Mouse (Mus musculus) E14TG2a.4 (cell line): Measurements from ENCODE around the gene Rnase10.
"Not testable (repeated sequence)": the region's sequence is repeated elsewhere in the genome, so short reads cannot be mapped to it uniquely, and the experiment has no call there.

Experiments
- H3K27me3 ChIP-seq: 2 replicates; pipeline ENCODE4 v1.6.1; 2014; ENCODE audit warnings: low read length, control low read depth; ENCODE audit not compliant: insufficient read depth
- H3K36me3 ChIP-seq: 2 replicates; pipeline ENCODE4 v1.6.1; 2014; ENCODE audit warnings: low read length, control low read depth; ENCODE audit not compliant: insufficient read depth
- H3K4me1 ChIP-seq: replicated peaks from 2 replicates; pipeline ENCODE4 v1.6.1; 2014; ENCODE audit warnings: low read depth, low read length, control low read depth
- H3K4me3 ChIP-seq: replicated peaks from 2 replicates; pipeline ENCODE4 v1.5.1; 2014; ENCODE audit warnings: mild to moderate bottlenecking, low read length
- H3K9me3 ChIP-seq: 2 replicates; pipeline ENCODE4 v1.6.1; 2014; ENCODE audit warnings: low read length, control low read depth
- CTCF ChIP-seq: conservative IDR thresholded peaks from 2 replicates; pipeline ENCODE4 v1.5.1; 2014; ENCODE audit warnings: low read length
- NANOG ChIP-seq: IDR thresholded peaks from 2 replicates; pipeline ENCODE4 v1.6.1; 2014; ENCODE audit warnings: borderline replicate concordance, low read length, mixed read lengths
- POU5F1 ChIP-seq: IDR thresholded peaks from 2 replicates; pipeline ENCODE4 v1.6.1; 2014; ENCODE audit warnings: low read length, borderline replicate concordance

Rnase10 gene

DNA sequence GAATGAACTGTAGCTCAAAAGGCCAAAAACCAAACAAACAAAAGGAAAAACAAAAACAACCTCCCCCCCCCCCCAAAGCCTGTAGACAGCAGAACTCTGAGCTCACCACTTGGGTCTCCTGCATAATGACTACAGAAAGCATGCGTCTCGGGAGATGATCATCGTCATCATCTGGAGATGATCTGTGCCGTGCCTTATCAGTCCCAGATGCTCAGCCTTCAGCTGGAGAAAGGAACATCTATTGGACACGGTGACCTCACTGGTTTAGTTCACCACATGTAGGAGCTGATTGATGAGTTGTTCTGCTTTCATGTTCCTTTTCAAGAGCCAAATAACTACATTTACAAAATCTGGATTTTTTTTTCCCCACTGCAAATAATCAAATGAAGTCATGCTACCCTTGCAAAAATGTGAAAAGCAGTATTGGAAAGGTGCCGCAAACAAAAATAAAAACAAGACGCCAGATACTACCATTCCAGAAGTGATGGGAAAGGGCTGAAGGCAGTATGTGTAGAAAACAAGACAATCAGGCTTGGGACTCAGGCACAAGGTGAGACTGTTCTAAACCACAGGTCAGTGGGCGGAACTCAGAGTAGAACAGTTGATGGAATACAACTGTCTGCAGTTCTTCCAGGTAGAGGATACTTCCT is at the start of gene Rnase10:
Rnase10 (plus strand) TSS at position 600 of the 650 bp plus-strand sequence.
- TF ChIP-seq POU5F1 (no peak), CTCF (no peak), NANOG (no peak)
- Histone ChIP-seq H3K36me3 (no peaks in the 10 kb centered on the region), H3K9me3 (peaks cover 22% of the 10 kb centered on the region), H3K4me1 (no peaks in the 10 kb centered on the region; the same call in 1 of the 2 replicates), H3K4me3 (no peak within 1 kb of the TSS), H3K27me3 (no peaks in the 10 kb centered on the region)

DNA sequence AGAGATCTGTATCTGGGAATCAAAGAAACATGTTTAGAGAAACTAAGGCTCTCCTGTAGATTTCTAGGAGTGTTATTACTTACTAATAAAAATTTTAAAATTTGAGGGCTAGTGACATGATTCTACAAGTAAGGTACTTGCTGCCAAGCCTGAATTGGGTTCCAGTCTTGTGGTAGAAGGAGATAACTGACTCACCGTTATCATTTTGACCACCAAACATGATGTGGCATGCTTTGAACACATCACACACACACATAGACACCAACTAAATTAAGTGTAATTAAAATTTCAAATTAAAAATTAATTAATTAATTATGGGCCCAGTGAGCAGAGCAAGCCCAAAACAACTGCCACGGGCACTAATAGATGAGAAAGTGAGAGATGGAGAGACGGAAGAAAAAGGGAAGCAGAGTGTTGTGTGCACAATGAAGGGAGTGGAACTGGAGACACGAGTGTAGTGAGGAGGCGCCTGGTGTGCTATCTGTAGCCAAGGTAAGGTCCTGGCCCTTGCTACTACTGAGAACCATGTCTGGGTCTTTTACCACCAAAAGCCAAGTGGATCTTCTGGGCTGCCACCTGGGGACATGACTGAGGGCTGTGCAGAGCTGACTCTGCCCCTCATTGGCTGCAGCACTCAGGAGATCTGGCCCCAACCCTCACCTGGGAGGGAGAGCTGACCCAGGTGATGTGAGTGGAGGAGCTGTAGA is 49.1 kb upstream of the Rnase10 start:
- peaks cover 12% of the 10 kb centered on the region for H3K9me3 ChIP-seq

DNA sequence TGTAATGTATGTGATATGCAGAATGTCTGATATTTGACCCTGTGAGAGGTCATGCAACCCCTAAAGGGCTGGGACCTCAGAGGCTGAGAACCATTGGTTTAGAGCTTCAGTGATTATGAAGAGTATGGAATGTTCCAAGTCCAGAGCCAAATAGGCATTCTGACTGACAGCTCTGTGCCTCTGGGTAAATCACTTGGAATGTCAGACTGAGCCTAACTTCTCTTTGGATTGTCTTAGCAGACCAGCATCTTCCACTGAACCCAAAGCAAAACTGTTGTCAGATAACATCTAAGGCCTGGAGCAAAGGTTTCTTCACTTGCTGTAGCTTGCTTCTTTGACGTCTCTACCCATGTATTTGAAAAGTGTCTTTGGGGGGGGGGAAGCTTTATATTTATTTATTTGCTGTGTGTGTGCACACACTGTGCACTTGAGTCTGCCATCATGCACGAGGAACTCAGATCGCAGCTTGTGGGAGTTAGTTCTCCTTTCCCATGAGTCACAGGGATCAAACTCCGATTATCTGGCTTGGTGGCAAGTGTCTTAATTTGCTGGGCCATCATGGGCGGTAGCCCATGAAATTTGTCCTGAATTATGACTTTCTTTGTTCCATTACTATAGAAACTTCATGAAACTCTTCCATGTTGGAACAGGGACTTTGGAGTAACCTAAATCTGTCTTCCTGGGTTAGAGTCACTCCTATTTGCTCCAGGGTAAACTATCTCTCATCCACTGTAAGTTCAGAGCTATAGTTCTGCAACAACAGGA is 39.2 kb upstream of the Rnase10 start:
- no peak for TF ChIP-seq NANOG
- TF ChIP-seq CTCF, result no peak
- TF ChIP-seq POU5F1, result no peak
- Histone ChIP-seq H3K27me3 (no peaks in the 10 kb centered on the region), H3K36me3 (peaks cover 6% of the 10 kb centered on the region), H3K4me3 (no peak overlapping the region), H3K4me1 (peaks cover 42% of the 10 kb centered on the region), H3K9me3 (peaks cover 25% of the 10 kb centered on the region)

More for the DNA sequence above, 49.1 kb upstream of the Rnase10 start:
- H3K27me3 ChIP-seq, H3K36me3 ChIP-seq, H3K4me1 ChIP-seq, H3K4me3 ChIP-seq: not testable (repeated sequence)

DNA sequence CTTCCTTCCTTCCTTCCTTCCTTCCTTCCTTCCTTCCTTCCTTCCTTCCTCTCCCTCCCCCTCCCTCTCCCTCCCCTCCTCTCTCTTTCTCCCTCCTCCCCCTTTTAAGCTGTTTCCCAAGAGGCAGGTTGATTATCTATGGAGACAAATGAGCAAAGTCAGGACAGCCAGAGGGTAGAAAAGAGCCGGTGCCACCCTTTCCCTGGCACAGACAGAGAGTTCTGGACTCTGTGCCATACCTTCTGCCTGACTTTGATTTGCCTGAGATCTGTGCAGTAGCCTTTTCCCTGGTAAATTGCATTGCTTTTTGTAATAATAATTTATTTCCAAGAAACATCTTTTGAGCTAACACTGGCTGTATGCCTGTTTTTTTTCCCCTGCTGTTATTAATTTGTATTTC is 38.5 kb upstream of the Rnase10 start:
- Histone ChIP-seq H3K4me1 (peaks cover 42% of the 10 kb centered on the region), H3K9me3 (peaks cover 22% of the 10 kb centered on the region), H3K36me3 (peaks cover 1% of the 10 kb centered on the region), H3K27me3 (no peaks in the 10 kb centered on the region), H3K4me3 (no peak overlapping the region)
- no peak for TF ChIP-seq CTCF
- TF ChIP-seq POU5F1, result no peak
- TF ChIP-seq NANOG, result no peak

DNA sequence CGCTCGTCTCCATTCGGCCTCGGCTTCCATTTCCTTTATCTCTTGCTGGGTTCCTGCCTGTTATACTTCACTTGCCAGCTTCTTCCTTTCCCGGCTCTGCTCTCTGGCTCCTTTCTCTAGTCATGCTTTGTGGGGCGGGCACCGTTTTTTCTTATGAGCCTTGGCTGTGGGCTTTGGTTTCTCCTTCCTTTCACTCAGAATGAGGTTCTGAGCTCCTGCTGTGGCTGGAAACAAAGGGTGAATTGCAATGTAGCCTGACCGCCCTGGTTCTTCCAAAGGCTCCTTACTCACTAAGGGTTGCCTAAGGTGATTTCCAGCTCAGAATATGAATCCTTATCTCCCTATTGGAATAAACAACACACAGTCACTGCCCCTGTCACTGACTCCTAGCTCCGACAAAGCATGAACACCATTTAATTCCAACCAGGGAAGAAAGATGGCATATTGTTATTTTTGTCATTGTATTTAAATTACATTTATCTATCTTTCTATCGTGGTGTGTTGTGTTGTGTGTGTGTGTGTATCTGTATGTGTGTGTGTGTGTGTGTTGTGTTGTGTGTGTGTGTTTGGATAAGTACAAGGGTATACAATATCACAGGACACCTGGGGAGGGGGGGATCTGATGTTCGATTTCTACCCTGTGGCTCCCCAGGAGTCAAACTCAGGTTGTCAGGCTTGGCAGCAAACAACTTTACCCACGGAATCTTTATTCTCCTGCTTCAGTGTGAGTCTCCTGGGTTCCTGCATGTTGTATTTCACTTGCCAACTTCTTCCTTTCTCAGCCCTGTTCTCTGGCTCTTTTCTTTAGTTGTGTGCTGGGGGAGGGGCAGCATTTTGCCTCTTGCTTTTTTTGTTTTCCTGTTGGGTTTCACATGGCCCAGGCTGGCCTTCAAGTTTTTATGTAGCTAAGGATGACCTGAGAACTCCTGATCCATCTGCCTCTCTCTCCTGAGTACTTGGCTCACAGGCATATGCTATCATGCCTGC is 37.7 kb upstream of the Rnase10 start:
- no peaks in the 10 kb centered on the region for H3K27me3 ChIP-seq
- TF ChIP-seq POU5F1, result no peak
- TF ChIP-seq CTCF, result no peak
- TF ChIP-seq NANOG, result 0 out of 2 replicates have a peak, but pooled peaks have one; percentile 20
- H3K36me3 ChIP-seq, result no peaks in the 10 kb centered on the region

DNA sequence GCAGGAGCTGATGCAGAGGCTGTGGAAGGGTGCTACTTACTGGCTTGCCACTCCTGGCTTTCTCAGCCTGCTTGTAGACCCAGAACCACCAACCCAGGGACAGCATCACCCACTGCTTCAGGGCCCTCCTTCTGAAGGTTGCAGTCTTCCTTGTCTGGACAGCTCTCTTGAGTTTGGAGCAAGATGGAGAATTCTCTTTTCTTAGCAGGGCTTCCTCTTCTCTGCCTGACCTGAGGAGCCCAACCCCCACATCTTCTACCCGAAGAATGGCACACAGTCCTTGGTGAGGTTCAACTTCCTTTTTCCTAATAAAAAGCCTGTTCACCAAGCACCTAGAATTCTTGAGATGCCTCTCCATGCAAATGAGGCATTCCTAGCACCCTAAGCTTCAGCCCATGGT is 36.7 kb upstream of the Rnase10 start:
- Histone ChIP-seq H3K4me1 (peaks cover 42% of the 10 kb centered on the region), H3K4me3 (no peak overlapping the region), H3K9me3 (peaks cover 22% of the 10 kb centered on the region), H3K27me3 (no peaks in the 10 kb centered on the region), H3K36me3 (no peaks in the 10 kb centered on the region)
- TF ChIP-seq CTCF, result no peak
- no peak for TF ChIP-seq NANOG
- no peak for TF ChIP-seq POU5F1

More for the DNA sequence above, 37.7 kb upstream of the Rnase10 start:
- H3K4me3 ChIP-seq, result no peak overlapping the region
- peaks cover 42% of the 10 kb centered on the region for H3K4me1 ChIP-seq
- peaks cover 22% of the 10 kb centered on the region for H3K9me3 ChIP-seq

DNA sequence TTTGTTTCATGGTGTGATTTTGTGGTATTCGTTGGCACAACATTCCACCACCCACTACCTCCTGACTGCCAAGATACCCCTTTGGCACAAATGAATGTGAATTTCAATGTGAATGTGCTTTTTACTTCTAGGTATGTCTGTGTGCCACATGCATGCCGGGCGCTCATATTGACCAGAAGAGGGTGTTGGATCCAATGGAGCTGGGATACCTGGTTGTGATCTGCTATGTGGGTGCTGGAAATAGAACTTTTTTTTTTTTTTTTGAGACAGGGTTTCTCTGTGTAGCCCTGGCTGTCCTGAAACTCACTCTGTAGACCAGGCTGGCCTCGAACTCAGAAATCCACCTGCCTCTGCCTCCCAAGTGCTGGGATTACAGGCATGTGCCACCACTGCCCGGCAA is 34.5 kb upstream of the Rnase10 start:
- TF ChIP-seq CTCF, result peak; percentile 27
- not testable (repeated sequence) for H3K36me3 ChIP-seq, H3K27me3 ChIP-seq, H3K4me3 ChIP-seq
- H3K4me1 ChIP-seq, result peaks cover 50% of the 10 kb centered on the region
- peaks cover 22% of the 10 kb centered on the region for H3K9me3 ChIP-seq

DNA sequence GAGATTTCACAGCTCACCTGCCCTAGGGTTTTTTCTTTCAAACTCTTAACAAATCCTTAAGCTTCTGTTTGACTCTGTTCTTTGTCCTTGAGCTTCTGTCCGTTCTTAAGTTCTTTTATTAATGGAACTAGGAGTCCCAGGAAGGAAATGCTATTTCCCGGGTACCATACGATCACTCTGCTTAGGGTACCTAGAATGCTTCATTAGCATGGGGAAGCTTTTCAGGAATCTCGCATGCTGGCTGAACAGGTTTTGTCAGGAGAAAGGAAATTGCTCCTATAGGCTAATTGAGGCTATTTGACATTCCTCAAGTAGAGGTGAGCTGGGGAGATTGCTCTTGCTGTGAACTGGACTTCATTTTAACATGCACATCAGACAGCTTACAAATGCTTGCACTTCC is 33.9 kb upstream of the Rnase10 start:
- TF ChIP-seq CTCF, result no peak
- TF ChIP-seq POU5F1, result no peak
- no peak; the same call in 1 of the 2 replicates for TF ChIP-seq NANOG
- Histone ChIP-seq H3K9me3 (peaks cover 15% of the 10 kb centered on the region; the same call in 1 of the 2 replicates), H3K36me3 (no peaks in the 10 kb centered on the region), H3K4me1 (peaks cover 43% of the 10 kb centered on the region), H3K4me3 (no peak overlapping the region), H3K27me3 (no peaks in the 10 kb centered on the region)
